Mouse (Mus musculus) brain, embryonic 18.5 days (tissue): ENCODE results near the gene Iqch.

Source experiments
- DNase-seq: peaks from one replicate; pipeline ENCODE4 v3.0.0-alpha.2; 2012; ENCODE audit warnings: low read depth, low spot score

Gene Iqch

GRCm38 (mm10) chr9:63377270-63378142 lies 224.8 kb downstream of the Iqch start, which contains the start of gene Map2k5:
TSS of gene Map2k5 (minus strand) at chr9:63377902.
- DNase-seq = peak; percentile 80

GRCm38 (mm10) chr9:63373315-63373714 lies 229.0 kb downstream of the Iqch start:
- DNase-seq = no peak

- no peak for DNase-seq
Observed at GRCm38 (mm10) chr9:63372541-63372940, 229.8 kb downstream of the Iqch start.
